Mouse (Mus musculus) intestine, embryonic 15.5 days (tissue): ENCODE measurements at regions not wholly inside any gene's neighbourhood (a gene's known extent, or its start where the extent isn't known, plus 50 kb on each side); places are given as distances from the start of the nearest gene placed in this dataset.

Source experiments
- ATAC-seq: fragments of 200-750 bp; cut with Nextera tagmentation; 2 replicates; pipeline ENCODE4 v1.8.0; 2017; ENCODE audit warnings: moderate TSS enrichment, moderate library complexity
- H3K27ac ChIP-seq: fragments of 300-500 bp; sonication (generic); 2 replicates; pipeline ENCODE4 v1.5.1; 2015; ENCODE audit warnings: mild to moderate bottlenecking, inconsistent platforms
- H3K27me3 ChIP-seq: fragments of 300-500 bp; sonication (generic); replicated peaks from 2 replicates; pipeline ENCODE4 v1.6.1; 2015; ENCODE audit warnings: inconsistent platforms
- H3K36me3 ChIP-seq: fragments of 300-500 bp; sonication (generic); 2 replicates; pipeline ENCODE4 v1.6.1; 2015; ENCODE audit warnings: inconsistent platforms
- H3K4me1 ChIP-seq: fragments of 300-500 bp; sonication (generic); replicated peaks from 2 replicates; pipeline ENCODE4 v1.6.1; 2015; ENCODE audit warnings: inconsistent platforms
- H3K4me2 ChIP-seq: fragments of 300-500 bp; sonication (generic); replicated peaks from 2 replicates; pipeline ENCODE4 v1.6.1; 2015; ENCODE audit warnings: mild to moderate bottlenecking, inconsistent platforms
- H3K4me3 ChIP-seq: fragments of 300-500 bp; sonication (generic); replicated peaks from 2 replicates; pipeline ENCODE4 v1.5.1; 2015; ENCODE audit warnings: inconsistent platforms
- H3K9ac ChIP-seq: fragments of 300-500 bp; sonication (generic); 2 replicates; pipeline ENCODE4 v1.6.1; 2015; ENCODE audit warnings: inconsistent platforms
- H3K9me3 ChIP-seq: fragments of 300-500 bp; sonication (generic); 2 replicates; pipeline ENCODE4 v1.6.1; 2016; ENCODE audit warnings: inconsistent platforms
- WGBS: fragments of 180-500 bp; shearing (Covaris S2); methylation state at CpG from one replicate; pipeline ENCODE4 v1.1.7; 2015; 5-methylcytosine and 5-hydroxymethylcytosine counted together

GRCm38 (mm10) chr9:50000497-50001404 lies 202.0 kb upstream of the Ncam1 start:
- Histone ChIP-seq H3K9me3 (no peaks in the 10 kb centered on the region), H3K4me1 (peaks cover 2% of the 10 kb centered on the region), H3K4me2 (no peak overlapping the region), H3K4me3 (no peak overlapping the region), H3K27ac (0 out of 2 replicates have a peak overlapping the region, but pooled peaks have one; percentile 36), H3K27me3 (no peaks in the 10 kb centered on the region), H3K9ac (no peak overlapping the region), H3K36me3 (no peaks in the 10 kb centered on the region)
- WGBS: 59% methylated on average over 13 of the region's 13 CpGs
- no peak for ATAC-seq

DNA sequence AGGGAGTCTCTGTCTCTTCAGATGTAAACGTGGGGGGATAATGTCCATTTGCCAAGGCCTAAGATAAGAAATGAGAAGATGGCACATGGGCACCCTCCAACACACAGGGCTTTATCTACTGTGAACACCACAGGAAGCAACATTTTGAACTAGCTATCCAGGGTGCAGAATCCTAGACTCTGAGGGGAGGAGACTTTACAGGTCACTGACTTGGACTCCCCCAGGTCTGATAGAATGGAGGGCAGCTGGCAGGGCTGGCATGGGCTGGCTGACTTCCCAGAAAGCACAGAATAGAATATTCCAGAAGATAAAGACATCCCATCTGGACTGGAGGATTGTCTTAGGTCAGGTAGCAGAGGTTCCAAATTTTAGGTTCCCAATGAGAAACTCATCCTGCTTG lies 201.2 kb upstream of the Ncam1 start:
- Histone ChIP-seq H3K9me3 (no peaks in the 10 kb centered on the region), H3K27ac (no peak overlapping the region), H3K4me1 (no peaks in the 10 kb centered on the region; the same call in 1 of the 2 replicates), H3K9ac (no peak overlapping the region), H3K27me3 (no peaks in the 10 kb centered on the region), H3K4me2 (no peak overlapping the region), H3K4me3 (no peak overlapping the region), H3K36me3 (no peaks in the 10 kb centered on the region)
- WGBS: 69% methylated on average over 1 of the region's 1 CpGs
- no peak for ATAC-seq

GRCm38 (mm10) chr9:49998101-49998500 lies 199.4 kb upstream of the Ncam1 start:
- Histone ChIP-seq H3K4me1 (no peaks in the 10 kb centered on the region; the same call in 1 of the 2 replicates), H3K4me3 (no peak overlapping the region), H3K36me3 (no peaks in the 10 kb centered on the region), H3K27me3 (no peaks in the 10 kb centered on the region), H3K27ac (no peak overlapping the region), H3K4me2 (no peak overlapping the region), H3K9me3 (no peaks in the 10 kb centered on the region), H3K9ac (no peak overlapping the region)
- WGBS: 55% methylated on average over 3 of the region's 3 CpGs
- ATAC-seq: no peak

- H3K4me2 ChIP-seq: peak overlapping the region; percentile 41; the same call in 1 of the 2 replicates
- 45% methylated on average over 14 of the region's 14 CpGs for WGBS
Observed at GRCm38 (mm10) chr9:49989464-49990271, 190.9 kb upstream of the Ncam1 start.

GRCm38 (mm10) chr9:49988064-49988463 lies 189.3 kb upstream of the Ncam1 start:
- peaks cover 5% of the 10 kb centered on the region for H3K4me1 ChIP-seq
- H3K27ac ChIP-seq: no peak overlapping the region
- no peaks in the 10 kb centered on the region for H3K27me3 ChIP-seq
- H3K4me2 ChIP-seq: no peak overlapping the region
- no peaks in the 10 kb centered on the region; the same call in 1 of the 2 replicates for H3K9me3 ChIP-seq
- WGBS: 37% methylated on average over 5 of the region's 5 CpGs
- no peak overlapping the region for H3K9ac ChIP-seq
- no peak overlapping the region for H3K4me3 ChIP-seq
- peak; percentile 59; the same call in 1 of the 2 replicates for ATAC-seq
- no peaks in the 10 kb centered on the region for H3K36me3 ChIP-seq

More at GRCm38 (mm10) chr9:49989464-49990271, 190.9 kb upstream of the Ncam1 start:
- Histone ChIP-seq H3K27ac (peak overlapping the region; percentile 45; the same call in 1 of the 2 replicates), H3K27me3 (no peaks in the 10 kb centered on the region), H3K36me3 (no peaks in the 10 kb centered on the region), H3K4me3 (no peak overlapping the region), H3K9ac (no peak overlapping the region), H3K4me1 (peaks cover 5% of the 10 kb centered on the region), H3K9me3 (no peaks in the 10 kb centered on the region; the same call in 1 of the 2 replicates)
- ATAC-seq: peak; percentile 94

- Histone ChIP-seq H3K9me3 (no peaks in the 10 kb centered on the region; the same call in 1 of the 2 replicates), H3K4me3 (no peak overlapping the region), H3K36me3 (no peaks in the 10 kb centered on the region), H3K4me2 (no peak overlapping the region), H3K27me3 (no peaks in the 10 kb centered on the region), H3K9ac (no peak overlapping the region), H3K4me1 (peaks cover 5% of the 10 kb centered on the region), H3K27ac (no peak overlapping the region)
- peak; percentile 6; the same call in 1 of the 2 replicates for ATAC-seq
Observed at GRCm38 (mm10) chr9:49987481-49987880, 188.8 kb upstream of the Ncam1 start.

- 54% methylated on average over 7 of the region's 7 CpGs for WGBS
- Histone ChIP-seq H3K4me1 (peaks cover 17% of the 10 kb centered on the region), H3K9me3 (no peaks in the 10 kb centered on the region; the same call in 1 of the 2 replicates), H3K27me3 (no peaks in the 10 kb centered on the region), H3K36me3 (no peaks in the 10 kb centered on the region), H3K27ac (no peak overlapping the region; the same call in 1 of the 2 replicates), H3K4me2 (no peak overlapping the region), H3K4me3 (no peak overlapping the region), H3K9ac (no peak overlapping the region)
- ATAC-seq: peak; percentile 85
Observed at GRCm38 (mm10) chr9:49980344-49981207, 181.9 kb upstream of the Ncam1 start.

GRCm38 (mm10) chr9:49975938-49976671 lies 177.4 kb upstream of the Ncam1 start:
- no peak overlapping the region for H3K4me2 ChIP-seq
- peak; percentile 80 for ATAC-seq
- no peaks in the 10 kb centered on the region for H3K36me3 ChIP-seq
- H3K27ac ChIP-seq: peak overlapping the region; percentile 59
- no peaks in the 10 kb centered on the region for H3K9me3 ChIP-seq
- no peak overlapping the region for H3K9ac ChIP-seq
- peaks cover 17% of the 10 kb centered on the region for H3K4me1 ChIP-seq
- no peaks in the 10 kb centered on the region for H3K27me3 ChIP-seq
- no peak overlapping the region for H3K4me3 ChIP-seq
- 33% methylated on average over 11 of the region's 11 CpGs for WGBS

- H3K9ac ChIP-seq: no peak overlapping the region
- no peak for ATAC-seq
- no peak overlapping the region for H3K4me3 ChIP-seq
- WGBS: 74% methylated on average over 5 of the region's 5 CpGs
- no peaks in the 10 kb centered on the region for H3K27me3 ChIP-seq
- H3K4me2 ChIP-seq: no peak overlapping the region
- H3K36me3 ChIP-seq: no peaks in the 10 kb centered on the region
- H3K27ac ChIP-seq: no peak overlapping the region
- H3K9me3 ChIP-seq: no peaks in the 10 kb centered on the region
- H3K4me1 ChIP-seq: peaks cover 8% of the 10 kb centered on the region
Observed at GRCm38 (mm10) chr9:49973974-49974495, 175.3 kb upstream of the Ncam1 start.

GRCm38 (mm10) chr9:49969429-49969828 lies 170.7 kb upstream of the Ncam1 start:
- WGBS: 79% methylated on average over 6 of the region's 6 CpGs
- Histone ChIP-seq H3K4me2 (no peak overlapping the region), H3K36me3 (no peaks in the 10 kb centered on the region), H3K4me3 (no peak overlapping the region), H3K27ac (no peak overlapping the region), H3K9ac (no peak overlapping the region), H3K9me3 (no peaks in the 10 kb centered on the region), H3K4me1 (peaks cover 5% of the 10 kb centered on the region; the same call in 1 of the 2 replicates), H3K27me3 (no peaks in the 10 kb centered on the region)
- ATAC-seq: no peak

- Histone ChIP-seq H3K27me3 (no peaks in the 10 kb centered on the region), H3K27ac (no peak overlapping the region), H3K4me1 (peaks cover 6% of the 10 kb centered on the region), H3K4me2 (no peak overlapping the region), H3K9me3 (no peaks in the 10 kb centered on the region), H3K4me3 (no peak overlapping the region), H3K9ac (no peak overlapping the region), H3K36me3 (no peaks in the 10 kb centered on the region)
- no peak for ATAC-seq
- 76% methylated on average over 4 of the region's 4 CpGs for WGBS
Observed at GRCm38 (mm10) chr9:49964666-49965065, 165.9 kb upstream of the Ncam1 start.
